Mouse (Mus musculus): ENCODE measurements at regions not wholly inside any gene's neighbourhood (a gene's known extent, or its start where the extent isn't known, plus 50 kb on each side); places are given as distances from the start of the nearest gene placed in this dataset.

GRCm38 (mm10) chr17:4724031-4724430, 270.1 kb upstream of the Arid1b start:
- no peak for DNase-seq

GRCm38 (mm10) chr17:4726331-4726741, 267.8 kb upstream of the Arid1b start:
- no peak for DNase-seq

- no peak for DNase-seq
These were observed 259.7 kb upstream of the Arid1b start for GRCm38 (mm10) chr17:4734412-4734881.

GRCm38 (mm10) chr17:4735185-4735584, 258.9 kb upstream of the Arid1b start:
- peak; percentile 31 to 40 for DNase-seq

GRCm38 (mm10) chr17:4736689-4737088, 257.4 kb upstream of the Arid1b start:
- DNase-seq = no peak

- no peak for DNase-seq
These were observed 255.2 kb upstream of the Arid1b start for GRCm38 (mm10) chr17:4738717-4739485.

GRCm38 (mm10) chr17:4740784-4741183, 253.3 kb upstream of the Arid1b start:
- DNase-seq = no peak

GRCm38 (mm10) chr17:4742314-4742713, 251.8 kb upstream of the Arid1b start:
- no peak for DNase-seq

GRCm38 (mm10) chr17:4762956-4763355, 231.2 kb upstream of the Arid1b start:
- DNase-seq = no peak

- no peak for DNase-seq
These were observed 228.4 kb upstream of the Arid1b start for GRCm38 (mm10) chr17:4765723-4766122.

- DNase-seq = no peak
These were observed 226.1 kb upstream of the Arid1b start for GRCm38 (mm10) chr17:4767947-4768522.

- DNase-seq = peak in 1 of 2 experiments; percentile 39
These were observed 224.8 kb upstream of the Arid1b start for GRCm38 (mm10) chr17:4769284-4769683.

GRCm38 (mm10) chr17:4770052-4770451, 224.1 kb upstream of the Arid1b start:
- DNase-seq = no peak

- DNase-seq = peak; percentile 56 to 64
These were observed 216.0 kb upstream of the Arid1b start for GRCm38 (mm10) chr17:4778161-4778560.

- peak; percentile 61 to 79 for DNase-seq
These were observed 215.1 kb upstream of the Arid1b start for GRCm38 (mm10) chr17:4779017-4779416.

GRCm38 (mm10) chr17:4781586-4781985, 212.5 kb upstream of the Arid1b start:
- no peak for DNase-seq

- no peak for DNase-seq
These were observed 209.8 kb upstream of the Arid1b start for GRCm38 (mm10) chr17:4784296-4784695.

GRCm38 (mm10) chr17:4785281-4785839, 208.8 kb upstream of the Arid1b start:
- peak; percentile 55 to 68 for DNase-seq

- no peak for DNase-seq
These were observed 207.6 kb upstream of the Arid1b start for GRCm38 (mm10) chr17:4786524-4786923.

- peak; percentile 33 to 59 for DNase-seq
These were observed 202.3 kb upstream of the Arid1b start for GRCm38 (mm10) chr17:4791873-4792272.

GRCm38 (mm10) chr17:4796241-4796640, 197.9 kb upstream of the Arid1b start:
- DNase-seq = no peak

GRCm38 (mm10) chr17:4804013-4804412, 190.1 kb upstream of the Arid1b start:
- no peak for DNase-seq

- DNase-seq = peak in 1 of 2 experiments; percentile 19
These were observed 188.1 kb upstream of the Arid1b start for GRCm38 (mm10) chr17:4806051-4806450.

GRCm38 (mm10) chr17:4808926-4809325, 185.2 kb upstream of the Arid1b start:
- DNase-seq = no peak

All from lung, adult 18-20 months (tissue).